In genomic region chr4:134252131-134252910, GRCm38 (mm10) we compare ENCODE assay signal across 9 mouse cellular contexts. TPM values are rescaled to one million over a fixed set of nuclear protein-coding genes. Genes with fewer than 3 reads are reported as not detected.
A peak's percentile ranks its signal among the peaks of the same experiment; 100 is the strongest.
DNase-seq lines count a peak whose midpoint lies in the region; ATAC-seq and TF ChIP-seq lines count a peak whose summit lies in the region.
"Had no signal": no experiment of that assay in that cellular context is flagged by ENCODE, and none has a peak within 500 bp of the region (broad histone marks: within the 10 kb centered on the region; RNA-seq: fewer than 3 reads in every experiment).

No protein-coding gene starts in this region.

- peak overlapping the region; percentile 53 for H3K9ac ChIP-seq in heart, embryonic 11.5 days (ENCODE audit: low read depth, low read length)
- H3K9ac ChIP-seq in limb, embryonic 11.5 days (ENCODE audit: low read length), result peak overlapping the region; percentile 22; the same call in 1 of the 2 replicates
- H3K9ac ChIP-seq in neural tube, embryonic 12.5 days, result peak overlapping the region; percentile 57

- peak; percentile 25 for DNase-seq in lung, adult 2 months
- DNase-seq in lung, postnatal 25 days (ENCODE audit: low spot score), result no peak
- peak; percentile 57 for DNase-seq in limb, embryonic 11.5 days (ENCODE audit: low spot score)
- no peak for DNase-seq in layer of hippocampus, postnatal 36 days
- no peak for DNase-seq in gastrocnemius, postnatal 14 days

- peak; percentile 21; the same call in 1 of the 2 replicates for TF ChIP-seq POLR2A in lung, adult 2 months (IDR thresholded peaks at IDR 0.05; ENCODE audit: borderline replicate concordance, extremely low read depth, low read depth, low read length)

- no peak for ATAC-seq in heart, embryonic 11.5 days (replicated peaks; ENCODE audit: insufficient number of reproducible peaks, low FRiP score, low TSS enrichment)
- no peak for ATAC-seq in limb, embryonic 11.5 days (ENCODE audit: insufficient number of reproducible peaks, low FRiP score, low TSS enrichment, low read depth)
- no peak for ATAC-seq in neural tube, embryonic 12.5 days (ENCODE audit: low FRiP score, low read depth)
- ATAC-seq in erythroblast, adult 5-6 weeks (replicated peaks; ENCODE audit: low FRiP score, poor library complexity, severe bottlenecking), result no peak

- intact Hi-C loops in gastrocnemius, postnatal 14 days (cut with DNase I; ENCODE audit: low total_unique reads), result loop anchor here (5.0 to 10.0 kb wide), 3 partner anchors 40 to 232 kb away; no protein-coding TSS in a partner anchor

- no peaks in the 10 kb centered on the region for H3K36me3 ChIP-seq in heart, embryonic 11.5 days (ENCODE audit: control insufficient read depth, insufficient read depth, low read length)
- H3K36me3 ChIP-seq in limb, embryonic 11.5 days (ENCODE audit: control insufficient read depth, insufficient read depth, low read length), result no peaks in the 10 kb centered on the region
- H3K36me3 ChIP-seq in neural tube, embryonic 12.5 days, result no peaks in the 10 kb centered on the region

- H3K4me2 ChIP-seq in heart, embryonic 11.5 days, result peak overlapping the region; percentile 80
- H3K4me2 ChIP-seq in limb, embryonic 11.5 days (ENCODE audit: low read depth, severe bottlenecking), result peak overlapping the region; percentile 93
- peak overlapping the region; percentile 84 for H3K4me2 ChIP-seq in neural tube, embryonic 12.5 days (replicated peaks)

- WGBS in lung, adult 2 months, result 23% methylated on average over 22 of the region's 22 CpGs
- 12% methylated on average over 22 of the region's 22 CpGs for WGBS in heart, embryonic 11.5 days (ENCODE audit: insufficient replicate concordance)
- 6% methylated on average over 21 of the region's 22 CpGs for WGBS in limb, embryonic 11.5 days
- 4% methylated on average over 22 of the region's 22 CpGs for WGBS in neural tube, embryonic 12.5 days

- H3K27ac ChIP-seq in heart, embryonic 11.5 days (ENCODE audit: low read depth, low read length), result peak overlapping the region; percentile 46
- H3K27ac ChIP-seq in limb, embryonic 11.5 days (replicated peaks; ENCODE audit: low read depth, low read length), result no peak overlapping the region
- H3K27ac ChIP-seq in neural tube, embryonic 12.5 days, result no peak overlapping the region
- H3K27ac ChIP-seq: macrophage had no signal

- H3K27me3 ChIP-seq in heart, embryonic 11.5 days (ENCODE audit: control insufficient read depth, insufficient read depth, low read length), result peaks cover 52% of the 10 kb centered on the region
- peaks cover 49% of the 10 kb centered on the region for H3K27me3 ChIP-seq in limb, embryonic 11.5 days (ENCODE audit: control insufficient read depth, insufficient read depth, low read length)
- peaks cover 71% of the 10 kb centered on the region for H3K27me3 ChIP-seq in neural tube, embryonic 12.5 days (replicated peaks)

- no peaks in the 10 kb centered on the region for H3K9me3 ChIP-seq in heart, embryonic 11.5 days (replicated peaks; ENCODE audit: control insufficient read depth, low read length)
- no peaks in the 10 kb centered on the region for H3K9me3 ChIP-seq in limb, embryonic 11.5 days (ENCODE audit: control insufficient read depth, low read length)
- H3K9me3 ChIP-seq in neural tube, embryonic 12.5 days, result no peaks in the 10 kb centered on the region

- peaks cover 11% of the 10 kb centered on the region for H3K4me1 ChIP-seq in lung, adult 2 months (ENCODE audit: control insufficient read depth, insufficient read depth, low read length)
- peaks cover 61% of the 10 kb centered on the region for H3K4me1 ChIP-seq in heart, embryonic 11.5 days (ENCODE audit: control insufficient read depth, insufficient read depth, low read length)
- peaks cover 39% of the 10 kb centered on the region for H3K4me1 ChIP-seq in limb, embryonic 11.5 days (ENCODE audit: control insufficient read depth, insufficient read depth, low read length)
- peaks cover 73% of the 10 kb centered on the region for H3K4me1 ChIP-seq in neural tube, embryonic 12.5 days

- no peak for TF ChIP-seq CTCF in lung, adult 2 months (IDR thresholded peaks at IDR 0.05; ENCODE audit: insufficient read depth, low read length)

- peak overlapping the region; percentile 67 for H3K4me3 ChIP-seq in lung, adult 2 months (replicated peaks; ENCODE audit: extremely low read depth, low read depth, low read length)
- H3K4me3 ChIP-seq in heart, embryonic 11.5 days (ENCODE audit: low read depth, low read length), result peak overlapping the region; percentile 53
- peak overlapping the region; percentile 50 for H3K4me3 ChIP-seq in limb, embryonic 11.5 days (ENCODE audit: low read depth, low read length)
- peak overlapping the region; percentile 44 for H3K4me3 ChIP-seq in neural tube, embryonic 12.5 days

RNA-seq across cellular contexts. Expression of gene Grrp1, which starts 1.6 kb away (rescaled TPM):
- polyA plus RNA-seq in lung, adult 2 months (2012; rRNA removed), result 37.9 and 61.1 TPM in 2 replicates
- 3.7 and 4.4 TPM in 2 replicates for polyA plus RNA-seq in heart, embryonic 11.5 days (2014; fragmentation: Nextera tagmentation; extraction: Ambion mirVana)
- 5.5 and 7.1 TPM in 2 replicates for polyA plus RNA-seq in limb, embryonic 11.5 days (2014; fragmentation: Nextera tagmentation; extraction: Ambion mirVana)
- polyA plus RNA-seq in neural tube, embryonic 12.5 days (2016; fragmentation: Nextera tagmentation; extraction: Ambion mirVana), result 9.7 and 10.2 TPM in 2 replicates
- 1 to 10 TPM; 2.7 to 7.4 TPM for total RNA-seq in layer of hippocampus, postnatal 36 days (2021)
- total RNA-seq in erythroblast, adult 5-6 weeks (2015; ENCODE audit: low replicate concordance), result not detected in 2 replicates
- total RNA-seq in erythroblast, adult 5-6 weeks (2017; ENCODE audit: low replicate concordance), result not detected in 2 replicates
- 1 to 10 TPM; 5.9 to 6.0 TPM for total RNA-seq in gastrocnemius, postnatal 14 days (2021)
- polyA plus RNA-seq: macrophage had no signal

RNA-seq across cellular contexts. Expression of gene Gm30191, which starts 5.6 kb away (rescaled TPM):
- not detected in 2 replicates for polyA plus RNA-seq in lung, adult 2 months (2012; rRNA removed)
- polyA plus RNA-seq in heart, embryonic 11.5 days (2014; fragmentation: Nextera tagmentation; extraction: Ambion mirVana), result not detected in 2 replicates
- not detected in 2 replicates for polyA plus RNA-seq in limb, embryonic 11.5 days (2014; fragmentation: Nextera tagmentation; extraction: Ambion mirVana)
- polyA plus RNA-seq in neural tube, embryonic 12.5 days (2016; fragmentation: Nextera tagmentation; extraction: Ambion mirVana), result 0.33 TPM in 1 of 2 replicates, not detected in the other
- not detected for total RNA-seq in layer of hippocampus, postnatal 36 days (2021)
- total RNA-seq in erythroblast, adult 5-6 weeks (2015; ENCODE audit: low replicate concordance), result not detected in 2 replicates
- total RNA-seq in erythroblast, adult 5-6 weeks (2017; ENCODE audit: low replicate concordance), result not detected in 2 replicates
- total RNA-seq in gastrocnemius, postnatal 14 days (2021), result not detected
- polyA plus RNA-seq: macrophage had no signal

RNA-seq across cellular contexts. Expression of gene Zfp593, which starts 6.9 kb away (rescaled TPM):
- 7.2 and 7.5 TPM in 2 replicates for polyA plus RNA-seq in lung, adult 2 months (2012; rRNA removed)
- 11.5 and 12.4 TPM in 2 replicates for polyA plus RNA-seq in heart, embryonic 11.5 days (2014; fragmentation: Nextera tagmentation; extraction: Ambion mirVana)
- 16.2 and 17.1 TPM in 2 replicates for polyA plus RNA-seq in limb, embryonic 11.5 days (2014; fragmentation: Nextera tagmentation; extraction: Ambion mirVana)
- 18.6 and 18.9 TPM in 2 replicates for polyA plus RNA-seq in neural tube, embryonic 12.5 days (2016; fragmentation: Nextera tagmentation; extraction: Ambion mirVana)
- 10 to 100 TPM; 10.2 to 11.4 TPM for total RNA-seq in layer of hippocampus, postnatal 36 days (2021)
- 0.38 and 0.63 TPM in 2 replicates for total RNA-seq in erythroblast, adult 5-6 weeks (2015; ENCODE audit: low replicate concordance)
- total RNA-seq in erythroblast, adult 5-6 weeks (2017; ENCODE audit: low replicate concordance), result 0.84 and 1.4 TPM in 2 replicates
- 1 to 10 TPM; 4.1 to 4.7 TPM for total RNA-seq in gastrocnemius, postnatal 14 days (2021)

RNA-seq across cellular contexts. Expression of gene E130218I03Rik, which starts 8.9 kb away (rescaled TPM):
- polyA plus RNA-seq in lung, adult 2 months (2012; rRNA removed), result not detected in 2 replicates
- polyA plus RNA-seq in heart, embryonic 11.5 days (2014; fragmentation: Nextera tagmentation; extraction: Ambion mirVana), result 0.23 TPM in 1 of 2 replicates, not detected in the other
- 0.35 and 0.43 TPM in 2 replicates for polyA plus RNA-seq in limb, embryonic 11.5 days (2014; fragmentation: Nextera tagmentation; extraction: Ambion mirVana)
- 0.45 and 0.84 TPM in 2 replicates for polyA plus RNA-seq in neural tube, embryonic 12.5 days (2016; fragmentation: Nextera tagmentation; extraction: Ambion mirVana)
- not detected for total RNA-seq in layer of hippocampus, postnatal 36 days (2021)
- total RNA-seq in erythroblast, adult 5-6 weeks (2015; ENCODE audit: low replicate concordance), result not detected in 2 replicates
- total RNA-seq in erythroblast, adult 5-6 weeks (2017; ENCODE audit: low replicate concordance), result 0.70 TPM in 1 of 2 replicates, not detected in the other
- total RNA-seq in gastrocnemius, postnatal 14 days (2021), result not detected
- polyA plus RNA-seq: macrophage had no signal

RNA-seq across cellular contexts. Expression of gene Cnksr1, which starts 14.1 kb away (rescaled TPM):
- 13.8 and 15.8 TPM in 2 replicates for polyA plus RNA-seq in lung, adult 2 months (2012; rRNA removed)
- polyA plus RNA-seq in heart, embryonic 11.5 days (2014; fragmentation: Nextera tagmentation; extraction: Ambion mirVana), result 0.63 and 0.97 TPM in 2 replicates
- 0.81 and 1.5 TPM in 2 replicates for polyA plus RNA-seq in limb, embryonic 11.5 days (2014; fragmentation: Nextera tagmentation; extraction: Ambion mirVana)
- polyA plus RNA-seq in neural tube, embryonic 12.5 days (2016; fragmentation: Nextera tagmentation; extraction: Ambion mirVana), result 0.13 and 0.19 TPM in 2 replicates
- total RNA-seq in layer of hippocampus, postnatal 36 days (2021), result under 1 TPM; 0.35 to 0.58 TPM
- total RNA-seq in erythroblast, adult 5-6 weeks (2015; ENCODE audit: low replicate concordance), result not detected in 2 replicates
- not detected in 2 replicates for total RNA-seq in erythroblast, adult 5-6 weeks (2017; ENCODE audit: low replicate concordance)
- total RNA-seq in gastrocnemius, postnatal 14 days (2021), result 1 to 10 TPM; 7.5 to 8.9 TPM
- polyA plus RNA-seq: macrophage had no signal

Comparison
In these comparisons a context has a peak if more than half of its experiments do, and no peak if none do; other contexts are left out.
1. DNase-seq: peak in lung, adult 2 months (single experiment) and limb, embryonic 11.5 days (single experiment); none in lung, postnatal 25 days (single experiment), layer of hippocampus, postnatal 36 days (0 of 2) and gastrocnemius, postnatal 14 days (single experiment).
2. Peak in every context shown above with its lines, with median percentiles within 50 percentile points of each other: H3K4me3 ChIP-seq, H3K4me2 ChIP-seq and H3K9ac ChIP-seq.